Mouse (Mus musculus): Measurements from ENCODE around the gene Lpcat2.

DNA sequence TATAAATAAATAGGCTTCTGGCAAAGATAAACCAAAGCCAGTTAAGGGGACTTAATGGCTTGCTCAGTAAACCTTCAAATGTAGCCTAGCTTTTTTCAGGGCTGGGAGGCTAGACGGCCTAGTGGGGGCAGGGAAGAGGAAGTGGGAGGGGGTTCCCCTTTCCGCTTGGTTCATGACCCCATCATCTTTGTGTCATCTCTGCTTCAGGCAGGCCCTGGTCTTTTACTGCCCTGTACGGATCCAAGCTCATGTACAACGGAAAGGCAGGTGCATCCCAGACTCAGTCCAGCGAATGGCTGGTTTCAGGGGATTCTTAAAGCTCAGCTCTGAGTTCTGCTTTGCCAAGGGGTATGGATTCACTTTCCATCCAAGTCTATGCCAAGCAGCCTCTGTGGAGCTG, 32.8 kb upstream of the Lpcat2 start:
- TF ChIP-seq CTCF (conservative IDR thresholded peaks at IDR 0.05; ENCODE audit: insufficient read depth, insufficient read length, low read depth, low read length): no peak
- no peak for TF ChIP-seq POLR2A (IDR thresholded peaks at IDR 0.05; ENCODE audit: low read depth, low read length)

Measured in kidney, adult 2 months (tissue).